Mouse (Mus musculus): Measurements from ENCODE around the gene Apba1. TPM values are rescaled to one million over a fixed set of nuclear protein-coding genes. Genes with fewer than 3 reads are reported as not detected.

Apba1 gene
- polyA plus RNA-seq, 1 experiment from 2014 or later, result 0.30 TPM

- 77% methylated on average over 13 of the region's 13 CpGs for WGBS
- Histone ChIP-seq H3K27me3 (ENCODE audit: control insufficient read depth, insufficient read depth, low read length) (no peaks in the 10 kb centered on the region), H3K4me2 (ENCODE audit: low read depth, low read length) (no peak overlapping the region), H3K4me1 (ENCODE audit: control insufficient read depth, insufficient read depth, low read length) (no peaks in the 10 kb centered on the region), H3K9ac (ENCODE audit: low read length) (no peak overlapping the region), H3K9me3 (replicated peaks; ENCODE audit: control insufficient read depth, low read length) (no peaks in the 10 kb centered on the region), H3K27ac (ENCODE audit: low read length) (no peak overlapping the region), H3K36me3 (ENCODE audit: control insufficient read depth, insufficient read depth) (no peaks in the 10 kb centered on the region), H3K4me3 (ENCODE audit: low read length) (no peak overlapping the region)
- no peak for ATAC-seq (replicated peaks; ENCODE audit: extremely low read depth, insufficient read depth, low FRiP score)
These were observed 58.1 kb downstream of the Apba1 start for GRCm38 (mm10) chr19:23816762-23817161.

DNA sequence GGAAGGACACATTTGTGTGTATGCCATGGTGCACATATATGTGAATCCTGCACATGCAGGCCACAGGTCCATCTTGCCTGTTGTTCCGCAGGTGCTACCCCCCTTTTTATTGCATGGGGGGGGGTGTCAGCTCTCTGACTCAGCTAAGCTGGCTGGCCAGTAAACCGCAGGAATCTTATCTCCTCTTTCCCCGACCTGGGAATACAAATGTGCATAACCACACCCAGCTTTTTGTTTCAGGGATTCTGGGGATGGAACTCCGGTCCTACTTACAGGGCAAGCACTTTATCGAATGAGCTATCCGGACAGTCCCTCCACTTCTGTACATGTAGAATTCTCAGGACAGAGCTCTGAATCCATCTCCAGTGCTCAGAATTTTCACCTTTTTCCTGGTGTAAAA lies 58.5 kb downstream of the Apba1 start:
- ATAC-seq (replicated peaks; ENCODE audit: extremely low read depth, insufficient read depth, low FRiP score), result no peak
- Histone ChIP-seq H3K27me3 (ENCODE audit: control insufficient read depth, insufficient read depth, low read length) (no peaks in the 10 kb centered on the region), H3K9ac (ENCODE audit: low read length) (no peak overlapping the region), H3K4me1 (ENCODE audit: control insufficient read depth, insufficient read depth, low read length) (no peaks in the 10 kb centered on the region), H3K9me3 (replicated peaks; ENCODE audit: control insufficient read depth, low read length) (no peaks in the 10 kb centered on the region), H3K36me3 (ENCODE audit: control insufficient read depth, insufficient read depth) (no peaks in the 10 kb centered on the region), H3K4me3 (ENCODE audit: low read length) (no peak overlapping the region), H3K4me2 (ENCODE audit: low read depth, low read length) (no peak overlapping the region), H3K27ac (ENCODE audit: low read length) (no peak overlapping the region)
- WGBS, result 55% methylated on average over 6 of the region's 6 CpGs

DNA sequence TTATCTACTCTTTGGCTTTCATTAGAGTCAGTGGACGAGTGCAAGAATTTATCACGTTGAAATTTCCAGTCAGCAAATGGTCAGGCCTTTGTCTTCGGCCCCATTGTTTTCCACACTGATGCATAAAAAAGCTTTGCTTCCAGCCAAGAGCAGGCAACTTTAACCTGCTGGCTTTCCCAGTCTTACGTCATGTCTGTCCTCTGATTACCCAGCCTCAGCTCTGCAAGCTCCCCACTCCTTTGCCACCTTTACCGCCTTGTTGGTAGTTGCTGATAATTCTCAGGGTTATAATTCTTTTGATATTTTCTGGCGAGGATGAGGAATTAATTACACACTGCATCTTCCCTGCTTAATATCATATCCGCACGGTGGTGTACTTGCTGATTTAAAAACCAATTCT lies 61.2 kb downstream of the Apba1 start:
- 63% methylated on average over 8 of the region's 8 CpGs for WGBS

GRCm38 (mm10) chr19:23822497-23822896 lies 63.8 kb downstream of the Apba1 start:
- Histone ChIP-seq H3K27me3 (ENCODE audit: control insufficient read depth, insufficient read depth, low read length) (no peaks in the 10 kb centered on the region), H3K27ac (ENCODE audit: low read length) (no peak overlapping the region), H3K4me2 (ENCODE audit: low read depth, low read length) (no peak overlapping the region), H3K4me1 (ENCODE audit: control insufficient read depth, insufficient read depth, low read length) (no peaks in the 10 kb centered on the region), H3K4me3 (ENCODE audit: low read length) (no peak overlapping the region), H3K9me3 (replicated peaks; ENCODE audit: control insufficient read depth, low read length) (no peaks in the 10 kb centered on the region), H3K36me3 (ENCODE audit: control insufficient read depth, insufficient read depth) (no peaks in the 10 kb centered on the region), H3K9ac (ENCODE audit: low read length) (no peak overlapping the region)
- WGBS, result 60% methylated on average over 3 of the region's 3 CpGs
- ATAC-seq (replicated peaks; ENCODE audit: extremely low read depth, insufficient read depth, low FRiP score), result no peak

More for the DNA sequence above, 61.2 kb downstream of the Apba1 start:
- no peaks in the 10 kb centered on the region for H3K36me3 ChIP-seq (ENCODE audit: control insufficient read depth, insufficient read depth)
- H3K9ac ChIP-seq (ENCODE audit: low read length), result no peak overlapping the region
- H3K4me3 ChIP-seq (ENCODE audit: low read length), result no peak overlapping the region
- no peaks in the 10 kb centered on the region for H3K4me1 ChIP-seq (ENCODE audit: control insufficient read depth, insufficient read depth, low read length)
- no peak for ATAC-seq (replicated peaks; ENCODE audit: extremely low read depth, insufficient read depth, low FRiP score)
- no peak overlapping the region for H3K4me2 ChIP-seq (ENCODE audit: low read depth, low read length)
- H3K27me3 ChIP-seq (ENCODE audit: control insufficient read depth, insufficient read depth, low read length), result no peaks in the 10 kb centered on the region
- no peaks in the 10 kb centered on the region for H3K9me3 ChIP-seq (replicated peaks; ENCODE audit: control insufficient read depth, low read length)
- no peak overlapping the region for H3K27ac ChIP-seq (ENCODE audit: low read length)

DNA sequence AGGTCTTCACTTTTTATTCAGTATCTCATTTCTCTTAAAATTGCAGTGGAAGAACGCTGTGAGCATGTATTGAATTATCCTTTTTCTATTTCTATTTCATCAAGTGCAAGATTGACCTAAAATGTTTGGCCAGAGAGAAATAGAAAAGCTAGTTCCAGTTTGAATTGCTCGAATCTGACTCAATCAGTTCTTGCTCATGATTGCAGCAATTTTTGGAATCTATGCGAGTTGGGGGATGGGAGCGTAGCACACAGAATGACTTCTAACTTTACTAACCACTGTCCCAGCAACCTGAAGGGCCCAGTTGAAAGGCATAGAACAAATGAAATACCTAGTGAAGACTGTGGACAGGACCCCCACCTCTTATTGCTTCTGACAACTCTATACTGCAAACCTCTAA lies 64.8 kb downstream of the Apba1 start:
- whole genome bisulfite sequencing, result 83% methylated on average over 4 of the region's 4 CpGs
- Histone ChIP-seq H3K27me3 (ENCODE audit: control insufficient read depth, insufficient read depth, low read length) (no peaks in the 10 kb centered on the region), H3K36me3 (ENCODE audit: control insufficient read depth, insufficient read depth) (no peaks in the 10 kb centered on the region), H3K27ac (ENCODE audit: low read length) (no peak overlapping the region), H3K4me3 (ENCODE audit: low read length) (no peak overlapping the region), H3K9ac (ENCODE audit: low read length) (no peak overlapping the region), H3K4me2 (ENCODE audit: low read depth, low read length) (no peak overlapping the region), H3K9me3 (replicated peaks; ENCODE audit: control insufficient read depth, low read length) (no peaks in the 10 kb centered on the region), H3K4me1 (ENCODE audit: control insufficient read depth, insufficient read depth, low read length) (no peaks in the 10 kb centered on the region)
- no peak for ATAC-seq (replicated peaks; ENCODE audit: extremely low read depth, insufficient read depth, low FRiP score)

DNA sequence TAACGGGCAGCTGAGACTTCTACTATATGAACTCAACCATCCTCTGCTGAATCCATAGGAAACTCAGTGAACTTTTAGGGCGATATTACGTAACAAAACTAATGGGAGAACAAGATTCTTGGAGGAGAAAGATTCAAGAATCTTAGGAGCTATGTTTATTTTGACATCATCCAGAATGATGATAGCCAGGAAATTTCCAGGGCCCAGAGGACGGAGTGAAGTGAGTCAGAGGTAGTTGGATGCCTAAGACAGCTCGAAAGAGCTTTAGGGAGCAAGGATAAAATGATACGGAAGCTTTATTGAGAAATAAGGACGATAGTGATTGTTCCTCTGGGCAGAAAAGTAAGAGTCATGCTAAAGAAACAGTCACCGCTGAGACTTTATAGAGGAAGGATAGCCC lies 67.6 kb downstream of the Apba1 start:
- ATAC-seq (replicated peaks; ENCODE audit: extremely low read depth, insufficient read depth, low FRiP score), result no peak

GRCm38 (mm10) chr19:23830761-23831160 lies 72.1 kb downstream of the Apba1 start:
- Histone ChIP-seq H3K4me1 (ENCODE audit: control insufficient read depth, insufficient read depth, low read length) (no peaks in the 10 kb centered on the region), H3K36me3 (ENCODE audit: control insufficient read depth, insufficient read depth) (no peaks in the 10 kb centered on the region), H3K27ac (ENCODE audit: low read length) (no peak overlapping the region), H3K4me3 (ENCODE audit: low read length) (no peak overlapping the region), H3K4me2 (ENCODE audit: low read depth, low read length) (no peak overlapping the region), H3K27me3 (ENCODE audit: control insufficient read depth, insufficient read depth, low read length) (no peaks in the 10 kb centered on the region; the same call in 1 of the 2 replicates), H3K9me3 (replicated peaks; ENCODE audit: control insufficient read depth, low read length) (no peaks in the 10 kb centered on the region), H3K9ac (ENCODE audit: low read length) (no peak overlapping the region)
- no peak for ATAC-seq (replicated peaks; ENCODE audit: extremely low read depth, insufficient read depth, low FRiP score)
- 45% methylated on average over 7 of the region's 7 CpGs for WGBS

More for the DNA sequence above, 67.6 kb downstream of the Apba1 start:
- Histone ChIP-seq H3K4me2 (ENCODE audit: low read depth, low read length) (no peak overlapping the region), H3K9me3 (replicated peaks; ENCODE audit: control insufficient read depth, low read length) (no peaks in the 10 kb centered on the region), H3K27me3 (ENCODE audit: control insufficient read depth, insufficient read depth, low read length) (no peaks in the 10 kb centered on the region), H3K4me1 (ENCODE audit: control insufficient read depth, insufficient read depth, low read length) (no peaks in the 10 kb centered on the region), H3K9ac (ENCODE audit: low read length) (no peak overlapping the region), H3K4me3 (ENCODE audit: low read length) (no peak overlapping the region), H3K27ac (ENCODE audit: low read length) (no peak overlapping the region), H3K36me3 (ENCODE audit: control insufficient read depth, insufficient read depth) (no peaks in the 10 kb centered on the region)
- 80% methylated on average over 8 of the region's 8 CpGs for WGBS

DNA sequence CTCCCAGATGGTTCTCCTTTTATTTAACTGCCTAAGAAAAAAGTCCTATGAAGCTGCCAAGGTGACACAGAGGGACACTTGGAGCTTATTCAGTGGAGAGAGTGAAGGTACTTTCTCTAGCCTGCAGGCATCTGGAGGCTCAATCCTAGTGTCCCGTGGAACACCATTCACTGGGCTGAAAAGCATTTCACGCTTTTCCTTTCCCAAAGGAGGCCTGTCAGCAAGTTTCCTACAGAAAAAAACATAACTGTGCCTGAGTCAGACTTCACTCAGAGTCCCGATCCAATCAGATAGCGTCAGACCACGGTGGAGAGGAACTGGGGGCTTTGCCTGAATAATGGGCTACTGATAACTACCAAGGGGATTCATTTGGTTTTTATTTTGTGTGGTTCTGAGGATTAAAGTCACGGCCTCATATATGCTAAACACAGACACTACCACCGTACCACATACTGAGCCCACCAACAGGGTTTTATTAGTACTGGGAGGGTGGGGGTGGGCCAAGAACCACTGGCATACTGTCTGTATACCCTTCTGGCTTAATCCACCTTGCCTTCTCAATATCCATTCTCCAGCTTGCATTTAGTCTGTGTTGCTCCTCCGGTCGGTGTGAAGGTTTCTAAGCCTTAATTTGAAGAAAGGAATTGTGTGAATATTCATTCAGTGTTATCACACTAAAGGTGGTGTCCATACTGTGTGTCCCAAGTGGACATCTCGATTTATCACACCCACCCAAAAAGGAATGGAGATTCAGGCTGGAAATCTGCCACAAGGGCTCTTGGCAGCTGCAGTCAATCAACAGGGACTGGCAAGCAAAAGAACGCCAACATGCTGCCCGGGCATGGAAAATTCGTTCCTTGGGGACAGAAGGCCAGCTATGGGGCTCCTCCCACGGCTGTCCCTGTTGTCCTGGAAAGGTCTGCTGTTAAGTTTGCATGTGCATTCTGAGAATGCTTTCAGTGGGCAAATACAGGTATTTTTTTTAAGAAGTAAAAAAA lies 75.3 kb downstream of the Apba1 start:
- H3K27me3 ChIP-seq (ENCODE audit: control insufficient read depth, insufficient read depth, low read length), result no peaks in the 10 kb centered on the region; the same call in 1 of the 2 replicates
- no peaks in the 10 kb centered on the region for H3K9me3 ChIP-seq (replicated peaks; ENCODE audit: control insufficient read depth, low read length)
- no peaks in the 10 kb centered on the region for H3K4me1 ChIP-seq (ENCODE audit: control insufficient read depth, insufficient read depth, low read length)
- H3K4me2 ChIP-seq (ENCODE audit: low read depth, low read length), result no peak overlapping the region
- H3K36me3 ChIP-seq (ENCODE audit: control insufficient read depth, insufficient read depth), result no peaks in the 10 kb centered on the region
- no peak overlapping the region for H3K27ac ChIP-seq (ENCODE audit: low read length)
- no peak overlapping the region for H3K4me3 ChIP-seq (ENCODE audit: low read length)
- WGBS, result 48% methylated on average over 14 of the region's 14 CpGs
- no peak overlapping the region for H3K9ac ChIP-seq (ENCODE audit: low read length)
- ATAC-seq (replicated peaks; ENCODE audit: extremely low read depth, insufficient read depth, low FRiP score), result no peak

DNA sequence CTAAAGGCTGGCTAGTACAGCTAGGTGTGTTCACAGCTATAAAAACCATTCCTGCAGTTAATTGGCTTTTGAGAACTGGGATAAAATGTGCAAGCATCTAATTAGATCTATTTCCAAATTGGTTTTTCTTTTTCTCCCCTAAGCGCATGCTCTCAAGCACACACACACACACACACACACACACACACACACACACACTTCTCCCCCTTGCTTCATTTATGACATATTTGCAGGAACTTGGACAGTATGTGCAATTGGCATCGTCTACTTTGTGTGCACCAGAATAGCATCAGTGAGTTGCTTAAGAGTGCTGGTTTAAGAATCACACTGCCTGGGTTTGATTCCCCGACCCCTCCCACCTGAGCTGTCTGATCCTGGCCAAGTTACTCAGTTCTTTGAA lies 76.0 kb downstream of the Apba1 start:
- Histone ChIP-seq H3K4me3 (ENCODE audit: low read length) (no peak overlapping the region), H3K4me1 (ENCODE audit: control insufficient read depth, insufficient read depth, low read length) (no peaks in the 10 kb centered on the region), H3K27me3 (ENCODE audit: control insufficient read depth, insufficient read depth, low read length) (no peaks in the 10 kb centered on the region; the same call in 1 of the 2 replicates), H3K4me2 (ENCODE audit: low read depth, low read length) (no peak overlapping the region), H3K9ac (ENCODE audit: low read length) (no peak overlapping the region), H3K27ac (ENCODE audit: low read length) (no peak overlapping the region), H3K36me3 (ENCODE audit: control insufficient read depth, insufficient read depth) (no peaks in the 10 kb centered on the region), H3K9me3 (replicated peaks; ENCODE audit: control insufficient read depth, low read length) (no peaks in the 10 kb centered on the region)
- 72% methylated on average over 3 of the region's 3 CpGs for WGBS
- ATAC-seq (replicated peaks; ENCODE audit: extremely low read depth, insufficient read depth, low FRiP score), result no peak

Measured in heart, embryonic 16.5 days (tissue).